Mouse (Mus musculus) liver, embryonic 14.5 days (tissue): ENCODE data around the gene Esm1.

ENCODE experiments used
- CTCF ChIP-seq: IDR thresholded peaks from 2 replicates; pipeline ENCODE4 v1.5.1; 2016; ENCODE audit warnings: antibody characterized with exemption, low read depth, control low read depth
- EP300 ChIP-seq: IDR thresholded peaks from 2 replicates; pipeline ENCODE4 v1.6.1; 2016; ENCODE audit warnings: antibody characterized with exemption, low read depth

- TF ChIP-seq CTCF (no peak), EP300 (no peak)
These were observed 8.7 kb upstream of the Esm1 start for GRCm38 (mm10) chr13:113200726-113201125.
